Mouse (Mus musculus) MEL (cell line): Measurements from ENCODE around the gene Saa3.
A peak's percentile ranks its signal among the peaks of the same experiment; 100 is the strongest.

ENCODE experiments used
- CTCF ChIP-seq, 3 experiments: IDR thresholded peaks in 2 of 3; conservative IDR thresholded peaks in 1 of 3; 2 replicates each; pipeline ENCODE4 v1.5.1; 2011 to 2012; ENCODE audit warnings: low read length in 3 of 3, low read depth in 2 of 3, mild to moderate bottlenecking in 2 of 3, improper control_type of control experiment in 1 of 3, inconsistent platforms in 1 of 3, mixed read lengths in 1 of 3, moderate library complexity in 1 of 3; ENCODE audit not compliant: control insufficient read depth in 1 of 3, insufficient read depth in 1 of 3, poor library complexity in 1 of 3, severe bottlenecking in 1 of 3
- JUND ChIP-seq: IDR thresholded peaks from 2 replicates; pipeline ENCODE4 v1.6.1; 2011; ENCODE audit warnings: low read depth, mild to moderate bottlenecking, improper control_type of control experiment, low read length
- MAFK ChIP-seq: IDR thresholded peaks from 2 replicates; pipeline ENCODE4 v1.6.1; 2011; ENCODE audit warnings: low read depth, mild to moderate bottlenecking, low read length, improper control_type of control experiment, borderline replicate concordance
- POLR2A ChIP-seq, 2 experiments: IDR thresholded peaks; 2 replicates each; pipeline ENCODE4 v1.6.1; 2011 to 2012; ENCODE audit warnings: low read length in 2 of 2, mild to moderate bottlenecking in 2 of 2, control low read depth in 1 of 2, improper control_type of control experiment in 1 of 2, low read depth in 1 of 2, moderate library complexity in 1 of 2; ENCODE audit not compliant: control insufficient read depth in 1 of 2, insufficient read depth in 1 of 2, poor library complexity in 1 of 2
- RAD21 ChIP-seq: IDR thresholded peaks from 2 replicates; pipeline ENCODE4 v1.6.1; 2011; ENCODE audit warnings: mild to moderate bottlenecking, low read depth, low read length, improper control_type of control experiment
- RCOR1 ChIP-seq: IDR thresholded peaks from 2 replicates; pipeline ENCODE4 v1.6.1; 2012; ENCODE audit warnings: low read depth, mild to moderate bottlenecking, inconsistent platforms, low read length, improper control_type of control experiment
- SMC3 ChIP-seq: IDR thresholded peaks from 2 replicates; pipeline ENCODE4 v1.6.1; 2011; ENCODE audit warnings: low read depth, low read length, improper control_type of control experiment
- TCF12 ChIP-seq: IDR thresholded peaks from 2 replicates; pipeline ENCODE4 v1.6.1; 2014; ENCODE audit warnings: low read depth, mild to moderate bottlenecking, inconsistent platforms, low read length, improper control_type of control experiment, moderate library complexity
- USF1 ChIP-seq: IDR thresholded peaks from 2 replicates; pipeline ENCODE4 v1.6.1; 2014; ENCODE audit warnings: low read depth, mild to moderate bottlenecking, inconsistent platforms, low read length, improper control_type of control experiment, moderate library complexity

GRCm38 (mm10) chr7:46714518-46714917 lies 982 bp downstream of the Saa3 start:
- TF ChIP-seq SMC3 (peak; percentile 77), CTCF (IDR thresholded peaks at IDR 0.05 in 2 of 3, conservative IDR thresholded peaks at IDR 0.05 in 1 of 3; ENCODE audit: control insufficient read depth in 1 of 3, insufficient read depth in 1 of 3, low read depth in 2 of 3, low read length in 3 of 3, poor library complexity in 1 of 3, severe bottlenecking in 1 of 3) (peak; percentile 80 to 91 (median 87)), TCF12 (no peak), POLR2A (IDR thresholded peaks at IDR 0.05; ENCODE audit: control insufficient read depth in 1 of 2, insufficient read depth in 1 of 2, low read depth in 1 of 2, low read length in 2 of 2, poor library complexity in 1 of 2) (no peak), RAD21 (peak; percentile 74), MAFK (no peak), USF1 (no peak), RCOR1 (no peak), JUND (no peak)
